ENCODE assay signal across 8 mouse cellular contexts in genomic region chr9:59617307-59617973, GRCm38 (mm10). TPM values are rescaled to one million over a fixed set of nuclear protein-coding genes. Genes with fewer than 3 reads are reported as not detected.
A peak's percentile ranks its signal among the peaks of the same experiment; 100 is the strongest.
DNase-seq lines count a peak whose midpoint lies in the region; ATAC-seq lines count a peak whose summit lies in the region.

No protein-coding gene starts in this region.

- peak; percentile 62 for DNase-seq in embryo, embryonic 10 days (ENCODE audit: low spot score)
- no peak for DNase-seq in embryo, embryonic 11 days
- DNase-seq in thymus, postnatal 10 days (ENCODE audit: low spot score in 2 of 2): peak; percentile 44
- no peak for DNase-seq in thymus, adult 18-20 months
- DNase-seq in adrenal gland, postnatal 25 days: no peak
- no peak for DNase-seq in gastrocnemius, adult 18-20 months (ENCODE audit: low spot score)

- no peaks in the 10 kb centered on the region for H3K27me3 ChIP-seq in hindbrain, embryonic 15.5 days

- no peak for ATAC-seq in hindbrain, embryonic 15.5 days (ENCODE audit: low FRiP score, low read depth)
- peak; percentile 14 for ATAC-seq in megakaryocyte progenitor cell, adult 5-6 weeks (replicated peaks; ENCODE audit: poor library complexity)

- H3K4me3 ChIP-seq in hindbrain, embryonic 15.5 days: peak overlapping the region; percentile 100

- H3K4me1 ChIP-seq in hindbrain, embryonic 15.5 days (replicated peaks): peaks cover 29% of the 10 kb centered on the region

- peak overlapping the region; percentile 54 for H3K4me2 ChIP-seq in hindbrain, embryonic 15.5 days

- H3K36me3 ChIP-seq in hindbrain, embryonic 15.5 days: peaks cover 4% of the 10 kb centered on the region; the same call in 1 of the 2 replicates

- H3K9ac ChIP-seq in hindbrain, embryonic 15.5 days: peak overlapping the region; percentile 98

- WGBS in hindbrain, embryonic 15.5 days: under 1% methylated on average over 53 of the region's 58 CpGs

- H3K9me3 ChIP-seq in hindbrain, embryonic 15.5 days: no peaks in the 10 kb centered on the region

- peak overlapping the region; percentile 91 for H3K27ac ChIP-seq in hindbrain, embryonic 15.5 days (replicated peaks)

RNA-seq across cellular contexts. Expression of gene Parp6, which starts 0.4 kb away (rescaled TPM):
- 185 and 210 TPM in 2 replicates for polyA plus RNA-seq in hindbrain, embryonic 15.5 days (2015; fragmentation: Nextera tagmentation; extraction: Ambion mirVana)
- 37.6 and 52.4 TPM in 2 replicates for total RNA-seq in megakaryocyte progenitor cell, adult 5-6 weeks (2015)
- total RNA-seq in megakaryocyte progenitor cell, adult 5-6 weeks (2017): 15.7 and 24.5 TPM in 2 replicates
- total RNA-seq in adrenal gland, postnatal 25 days (2021): 29.7 and 35.8 TPM in 2 replicates
- 10 to 100 TPM; 24.2 to 24.7 TPM for total RNA-seq in gastrocnemius, adult 18-20 months (2021)

RNA-seq across cellular contexts. Expression of gene Pkm, which starts 38.7 kb away (rescaled TPM):
- 1,018 and 1,098 TPM in 2 replicates for polyA plus RNA-seq in hindbrain, embryonic 15.5 days (2015; fragmentation: Nextera tagmentation; extraction: Ambion mirVana)
- total RNA-seq in megakaryocyte progenitor cell, adult 5-6 weeks (2015): 151 and 190 TPM in 2 replicates
- 900 and 914 TPM in 2 replicates for total RNA-seq in megakaryocyte progenitor cell, adult 5-6 weeks (2017)
- 706 and 770 TPM in 2 replicates for total RNA-seq in adrenal gland, postnatal 25 days (2021)
- 1,000 to 10,000 TPM; 2,790 to 2,981 TPM for total RNA-seq in gastrocnemius, adult 18-20 months (2021)

RNA-seq across cellular contexts. Expression of gene Celf6, which starts 39.7 kb away (rescaled TPM):
- 45.4 and 48.4 TPM in 2 replicates for polyA plus RNA-seq in hindbrain, embryonic 15.5 days (2015; fragmentation: Nextera tagmentation; extraction: Ambion mirVana)
- not detected in 2 replicates for total RNA-seq in megakaryocyte progenitor cell, adult 5-6 weeks (2015)
- not detected in 2 replicates for total RNA-seq in megakaryocyte progenitor cell, adult 5-6 weeks (2017)
- 4.0 and 5.3 TPM in 2 replicates for total RNA-seq in adrenal gland, postnatal 25 days (2021)
- total RNA-seq in gastrocnemius, adult 18-20 months (2021): not detected

Comparison
In these comparisons a context has a peak if more than half of its experiments do, and no peak if none do; other contexts are left out.
1. DNase-seq: peak in embryo, embryonic 10 days (single experiment) and thymus, postnatal 10 days (2 of 2); none in embryo, embryonic 11 days (single experiment), thymus, adult 18-20 months (0 of 2), adrenal gland, postnatal 25 days (single experiment) and gastrocnemius, adult 18-20 months (single experiment).